Mouse (Mus musculus): ENCODE measurements at regions not wholly inside any gene's neighbourhood (a gene's known extent, or its start where the extent isn't known, plus 50 kb on each side); places are given as distances from the start of the nearest gene placed in this dataset.

GRCm38 (mm10) chr10:70814354-70815131, 158.8 kb upstream of the Phyhipl start:
- DNase-seq = no peak

DNA sequence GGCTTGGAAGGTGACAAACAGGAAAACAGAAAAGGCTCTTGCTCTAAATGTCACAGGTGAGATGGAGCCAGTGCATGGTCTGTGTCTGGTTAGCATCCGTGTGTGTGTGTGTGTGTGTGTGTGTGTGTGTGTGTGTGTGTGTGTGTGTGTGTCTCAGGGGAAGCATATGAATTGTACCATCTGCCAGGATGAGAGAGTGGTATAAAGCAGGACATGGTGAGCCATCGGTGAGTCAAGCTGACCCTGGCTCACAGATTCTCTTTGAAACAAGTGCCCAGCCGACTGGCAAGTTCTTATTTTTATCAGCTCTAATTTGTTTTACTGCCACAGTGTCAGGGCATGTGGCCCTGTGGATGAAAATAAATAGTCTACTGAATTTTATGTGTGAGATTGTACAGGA, 153.6 kb upstream of the Phyhipl start:
- DNase-seq = no peak

DNA sequence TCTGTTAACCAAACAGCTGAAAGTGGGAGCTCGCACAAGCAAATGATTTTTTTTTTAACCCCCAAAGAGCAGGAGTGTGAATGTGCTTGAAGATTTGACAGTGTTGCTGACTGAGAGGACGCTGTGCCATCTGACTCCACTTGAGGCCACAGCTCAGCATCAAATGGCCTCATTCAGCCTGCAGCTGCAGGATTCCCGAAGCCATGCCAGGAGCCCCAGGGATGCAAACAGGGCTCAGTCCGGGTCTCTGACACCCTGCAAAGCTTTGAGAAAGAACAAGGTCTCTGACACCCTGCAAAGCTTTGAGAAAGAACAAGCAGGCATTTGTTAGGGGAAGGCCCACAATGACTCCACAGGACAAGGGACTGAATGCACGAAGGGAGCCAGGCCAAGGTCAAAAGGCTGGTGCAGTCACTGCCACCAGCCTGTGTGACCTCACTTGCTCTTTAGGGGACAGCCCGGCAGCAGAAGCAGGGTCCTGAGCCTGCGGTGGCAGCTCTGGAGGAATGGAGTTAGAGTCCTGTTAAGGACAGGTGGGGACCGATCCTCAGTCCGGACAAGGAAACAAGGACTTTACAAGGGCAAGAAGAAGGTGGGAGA, 151.1 kb upstream of the Phyhipl start:
- DNase-seq = no peak

GRCm38 (mm10) chr10:70800736-70801306, 145.1 kb upstream of the Phyhipl start:
- DNase-seq = no peak

GRCm38 (mm10) chr10:70799906-70800305, 144.1 kb upstream of the Phyhipl start:
- DNase-seq = no peak

GRCm38 (mm10) chr10:70799191-70799742, 143.5 kb upstream of the Phyhipl start:
- DNase-seq = no peak

DNA sequence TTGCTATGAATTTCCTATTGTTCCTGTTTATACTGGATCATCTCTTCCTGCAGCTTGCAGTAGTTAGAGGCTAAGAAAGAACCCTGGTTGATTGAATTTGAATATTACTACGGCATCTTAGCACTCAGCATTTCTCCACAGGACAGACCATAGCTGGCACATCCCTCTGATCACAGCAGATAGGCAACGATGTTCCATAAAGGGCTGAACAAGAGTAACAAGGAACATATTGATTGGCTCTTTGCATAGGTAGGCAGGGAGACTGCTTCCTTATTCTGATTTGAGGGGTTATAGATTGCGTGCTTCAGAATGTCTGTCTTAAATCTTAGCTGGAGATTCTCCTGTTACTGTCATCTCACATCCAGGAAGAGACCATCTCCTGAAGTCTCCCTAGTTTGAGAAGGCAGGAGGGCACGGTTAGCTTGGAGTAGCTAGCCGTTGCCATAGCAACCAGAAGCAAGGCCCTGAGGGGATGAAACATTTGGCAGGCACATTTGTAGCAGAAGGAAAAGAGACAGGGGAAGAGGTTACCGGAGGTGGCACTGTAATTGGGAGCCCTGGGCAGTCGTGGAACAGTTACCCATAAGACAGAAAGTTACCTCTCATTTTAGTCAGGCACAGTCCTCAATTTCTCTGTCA, 133.2 kb upstream of the Phyhipl start:
- DNase-seq = no peak

GRCm38 (mm10) chr10:70781036-70781435, 125.3 kb upstream of the Phyhipl start:
- no peak for DNase-seq

DNA sequence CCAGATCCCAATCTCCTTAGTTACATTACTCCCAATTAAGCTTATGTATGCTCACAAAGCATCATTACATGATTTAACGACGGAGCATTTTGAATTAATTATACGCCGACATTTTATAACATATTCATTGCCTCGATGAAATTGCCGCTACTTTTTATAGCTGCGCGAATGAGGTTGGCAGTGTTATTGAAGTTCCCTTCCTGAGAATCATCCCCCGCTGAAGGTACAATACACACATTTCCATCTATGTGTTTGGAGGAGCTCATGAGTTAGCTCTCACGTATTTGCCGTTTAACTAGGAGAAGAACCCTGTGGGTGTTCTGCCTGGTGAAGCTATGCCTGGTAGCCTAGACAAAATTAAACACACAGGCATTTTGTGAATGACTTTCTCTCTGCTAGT, 122.8 kb upstream of the Phyhipl start:
- no peak for DNase-seq

DNA sequence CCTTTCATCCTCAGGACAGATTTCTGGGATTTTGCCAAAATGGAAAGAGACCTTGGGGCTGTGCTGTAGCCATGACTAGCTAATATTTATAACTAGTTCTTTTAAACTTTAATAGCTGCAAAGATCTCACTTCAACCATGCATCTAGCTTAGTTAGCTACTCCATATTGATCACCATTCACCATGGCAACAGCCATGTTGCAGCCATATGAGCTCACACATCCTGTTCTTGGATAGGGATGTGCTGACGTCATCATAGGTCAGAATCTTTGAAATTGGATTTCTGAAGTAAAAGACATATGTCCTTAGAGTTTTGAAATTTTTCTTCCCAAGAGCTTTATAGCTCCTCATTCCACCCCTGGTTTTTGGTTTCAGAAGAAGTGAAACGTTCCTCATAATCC, 118.8 kb upstream of the Phyhipl start:
- no peak for DNase-seq

DNA sequence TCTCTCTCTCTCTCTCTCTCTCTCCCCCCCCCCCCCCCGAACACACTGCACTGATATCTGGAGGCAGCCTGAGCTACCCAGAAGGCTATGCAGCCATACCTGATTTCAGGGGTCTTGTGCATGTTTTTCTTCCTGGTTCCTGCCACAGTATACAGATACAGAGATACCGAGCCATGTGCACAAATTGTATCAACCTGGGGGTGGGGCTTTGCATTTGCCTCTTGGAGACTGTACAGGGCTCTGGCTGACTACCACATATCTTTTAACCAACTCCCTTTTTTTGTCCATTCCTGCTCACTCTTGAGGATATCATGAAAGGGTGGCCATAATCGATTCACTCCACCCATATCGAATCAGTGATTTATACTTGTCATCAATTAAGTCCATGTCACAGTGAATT, 118.4 kb upstream of the Phyhipl start:
- DNase-seq = no peak

GRCm38 (mm10) chr10:70767461-70767860, 111.7 kb upstream of the Phyhipl start:
- no peak for DNase-seq

- no peak for DNase-seq
Observed at GRCm38 (mm10) chr10:70766869-70767268, 111.1 kb upstream of the Phyhipl start.

- DNase-seq = no peak
Observed at GRCm38 (mm10) chr10:70766450-70766849, 110.7 kb upstream of the Phyhipl start.

- DNase-seq = no peak
Observed at GRCm38 (mm10) chr10:70763206-70763605, 107.4 kb upstream of the Phyhipl start.

- no peak for DNase-seq
Observed at GRCm38 (mm10) chr10:70759686-70760085, 103.9 kb upstream of the Phyhipl start.

GRCm38 (mm10) chr10:70751771-70752170, 96.0 kb upstream of the Phyhipl start:
- no peak for DNase-seq

GRCm38 (mm10) chr10:70750356-70751145, 94.8 kb upstream of the Phyhipl start:
- no peak for DNase-seq

- no peak for DNase-seq
Observed at GRCm38 (mm10) chr10:70746612-70747011, 90.8 kb upstream of the Phyhipl start.

GRCm38 (mm10) chr10:70741909-70742308, 86.1 kb upstream of the Phyhipl start:
- DNase-seq = no peak

GRCm38 (mm10) chr10:70740095-70740494, 84.3 kb upstream of the Phyhipl start:
- no peak for DNase-seq

DNA sequence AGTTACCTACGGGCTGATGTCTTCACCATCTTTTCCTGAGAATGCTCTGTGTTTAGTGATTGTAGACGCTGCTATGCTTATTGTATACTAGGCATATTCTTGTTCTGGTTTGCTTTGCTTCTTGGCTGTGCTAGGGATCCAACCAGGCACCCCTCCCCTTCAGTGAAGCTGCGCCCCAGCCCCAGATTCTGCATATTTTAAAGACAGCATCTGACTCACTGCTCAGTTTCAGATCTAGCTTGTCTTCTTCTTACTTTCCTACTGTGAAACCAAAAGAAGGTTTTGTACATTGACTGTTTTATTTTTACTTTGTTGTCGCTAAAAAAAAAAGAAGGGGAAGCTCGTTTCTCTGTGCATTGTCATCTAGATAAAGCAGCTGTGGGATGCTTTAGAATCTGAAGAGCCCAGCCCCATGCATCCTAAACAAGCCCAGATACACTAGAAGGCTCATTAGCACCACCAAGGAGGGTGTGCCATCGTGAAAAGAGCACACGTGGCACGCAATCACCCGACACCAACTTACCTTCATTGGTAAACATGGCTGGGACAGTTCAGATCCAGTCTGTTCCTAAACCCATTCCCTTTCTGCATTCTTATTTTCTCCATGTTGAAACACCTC, 83.7 kb upstream of the Phyhipl start:
- no peak for DNase-seq
